Mouse (Mus musculus) CH12.LX (cell line): ENCODE measurements at regions not wholly inside any gene's neighbourhood (a gene's known extent, or its start where the extent isn't known, plus 50 kb on each side); places are given as distances from the start of the nearest gene placed in this dataset.

Experiments used
- DNase-seq: peaks from one replicate; pipeline ENCODE4 v3.0.0-alpha.2; 2013; ENCODE audit errors: extremely low read depth
- H3K27ac ChIP-seq: 2 replicates; pipeline ENCODE4 v1.5.1; 2012; ENCODE audit warnings: low read depth, mild to moderate bottlenecking, control low read depth, moderate library complexity; ENCODE audit not compliant: insufficient read depth
- H3K27me3 ChIP-seq: replicated peaks from 2 replicates; pipeline ENCODE3; 2012; ENCODE audit warnings: inconsistent platforms
- H3K36me3 ChIP-seq, 2 experiments: replicated peaks in 1 of 2; 2 replicates each; pipeline versions ENCODE3 to v1.6.1; 2012; ENCODE audit warnings: inconsistent platforms in 1 of 2, low read length in 1 of 2, mild to moderate bottlenecking in 1 of 2, mixed read lengths in 1 of 2, moderate library complexity in 1 of 2; ENCODE audit not compliant: control insufficient read depth in 1 of 2, insufficient read depth in 1 of 2
- H3K4me1 ChIP-seq, 2 experiments: 2 replicates each; pipeline ENCODE4 v1.6.1; 2012; ENCODE audit warnings: inconsistent platforms in 1 of 2, moderate library complexity in 1 of 2; ENCODE audit not compliant: insufficient read depth in 2 of 2, control insufficient read depth in 1 of 2
- H3K4me2 ChIP-seq: 2 replicates; pipeline ENCODE4 v1.6.1; 2012; ENCODE audit warnings: low read depth, mild to moderate bottlenecking, control low read depth; ENCODE audit not compliant: poor library complexity, insufficient read depth, severe bottlenecking
- H3K4me3 ChIP-seq, 3 experiments: fragments of 150-350 bp in 1 of 3; sonication (generic) in 1 of 3; replicated peaks in 1 of 3; 2 replicates each; pipeline versions ENCODE3 to v1.5.1; 2011 to 2012; ENCODE audit warnings: low read depth in 2 of 3, low read length in 2 of 3, mild to moderate bottlenecking in 2 of 3, moderate library complexity in 2 of 3, control low read depth in 1 of 3, improper control_type of control experiment in 1 of 3, inconsistent platforms in 1 of 3, mixed read lengths in 1 of 3; ENCODE audit not compliant: poor library complexity in 1 of 3
- H3K79me2 ChIP-seq: replicated peaks from 2 replicates; pipeline ENCODE4 v1.6.1; 2012; ENCODE audit warnings: mild to moderate bottlenecking, moderate library complexity; ENCODE audit not compliant: control insufficient read depth, poor library complexity, insufficient read depth, severe bottlenecking; ENCODE audit errors: extremely low read depth
- H3K9ac ChIP-seq: 2 replicates; pipeline ENCODE4 v1.6.1; 2012; ENCODE audit warnings: low read depth, mild to moderate bottlenecking, control low read depth, moderate library complexity; ENCODE audit not compliant: insufficient read depth
- H3K9me3 ChIP-seq: replicated peaks from 2 replicates; pipeline ENCODE3; 2012; ENCODE audit warnings: low read length, inconsistent platforms, mixed read lengths
- CHD1 ChIP-seq: IDR thresholded peaks from 2 replicates; pipeline ENCODE4 v1.6.1; 2012; ENCODE audit warnings: low read depth, low read length, improper control_type of control experiment, inconsistent platforms
- E2F4 ChIP-seq: IDR thresholded peaks from 2 replicates; pipeline ENCODE4 v1.6.1; 2011; ENCODE audit warnings: low read depth, low read length, improper control_type of control experiment; ENCODE audit not compliant: insufficient replicate concordance
- ETS1 ChIP-seq: conservative IDR thresholded peaks from 2 replicates; pipeline ENCODE4 v1.6.1; 2012; ENCODE audit warnings: low read depth, mild to moderate bottlenecking, inconsistent platforms, low read length, improper control_type of control experiment, moderate library complexity
- JUN ChIP-seq: IDR thresholded peaks from 2 replicates; pipeline ENCODE4 v1.6.1; 2011; ENCODE audit warnings: low read depth, mild to moderate bottlenecking, low read length, improper control_type of control experiment, moderate library complexity; ENCODE audit not compliant: insufficient read depth
- MAZ ChIP-seq: IDR thresholded peaks from 2 replicates; pipeline ENCODE4 v1.6.1; 2012; ENCODE audit warnings: low read depth, mild to moderate bottlenecking, inconsistent platforms, low read length, improper control_type of control experiment, moderate library complexity
- MEF2A ChIP-seq: IDR thresholded peaks from 2 replicates; pipeline ENCODE4 v1.6.1; 2014; ENCODE audit warnings: low read depth, mild to moderate bottlenecking, inconsistent platforms, low read length, improper control_type of control experiment, borderline replicate concordance
- MXI1 ChIP-seq: IDR thresholded peaks from 2 replicates; pipeline ENCODE4 v1.6.1; 2011; ENCODE audit warnings: mild to moderate bottlenecking, low read depth, low read length, improper control_type of control experiment
- NELFE ChIP-seq: IDR thresholded peaks from 2 replicates; pipeline ENCODE4 v1.6.1; 2011; ENCODE audit warnings: low read depth, low read length, improper control_type of control experiment
- NRF1 ChIP-seq: IDR thresholded peaks from 2 replicates; pipeline ENCODE4 v1.6.1; 2014; ENCODE audit warnings: low read depth, mild to moderate bottlenecking, inconsistent platforms, low read length, improper control_type of control experiment, moderate library complexity
- PAX5 ChIP-seq: IDR thresholded peaks from 2 replicates; pipeline ENCODE4 v1.6.1; 2012; ENCODE audit warnings: low read length, inconsistent platforms, mixed read lengths
- POLR2AphosphoS2 ChIP-seq: IDR thresholded peaks from 2 replicates; pipeline ENCODE4 v1.6.1; 2011; ENCODE audit warnings: low read depth, low read length, improper control_type of control experiment
- RCOR1 ChIP-seq: conservative IDR thresholded peaks from 2 replicates; pipeline ENCODE4 v1.6.1; 2012; ENCODE audit warnings: low read depth, mild to moderate bottlenecking, inconsistent platforms, low read length, improper control_type of control experiment
- SIN3A ChIP-seq: IDR thresholded peaks from 2 replicates; pipeline ENCODE4 v1.6.1; 2012; ENCODE audit warnings: low read length, improper control_type of control experiment, inconsistent platforms
- SMC3 ChIP-seq: IDR thresholded peaks from 2 replicates; pipeline ENCODE4 v1.6.1; 2011; ENCODE audit warnings: low read depth, low read length, improper control_type of control experiment
- UBTF ChIP-seq: IDR thresholded peaks from 2 replicates; pipeline ENCODE4 v1.6.1; 2012; ENCODE audit warnings: low read depth, mild to moderate bottlenecking, inconsistent platforms, low read length, improper control_type of control experiment, moderate library complexity
- USF2 ChIP-seq: conservative IDR thresholded peaks from 2 replicates; pipeline ENCODE4 v1.6.1; 2011; ENCODE audit warnings: low read depth, low read length, improper control_type of control experiment
- ZKSCAN1 ChIP-seq: IDR thresholded peaks from 2 replicates; pipeline ENCODE4 v1.6.1; 2012; ENCODE audit warnings: low read depth, inconsistent platforms, low read length, improper control_type of control experiment, borderline replicate concordance
- ZMIZ1 ChIP-seq: IDR thresholded peaks from 2 replicates; pipeline ENCODE4 v1.6.1; 2012; ENCODE audit warnings: low read depth, mild to moderate bottlenecking, inconsistent platforms, low read length, improper control_type of control experiment
- ZNF384 ChIP-seq: IDR thresholded peaks from 2 replicates; pipeline ENCODE4 v1.6.1; 2012; ENCODE audit warnings: low read depth, low read length, improper control_type of control experiment, inconsistent platforms
- dilution Hi-C: fragments of 300-500 bp; cut with MboI; formaldehyde crosslinking; loops from 2 replicates; pipeline ENCODE4 v1.14.3; 2020; ENCODE audit warnings: low sequenced_read_pairs; ENCODE audit not compliant: extremely low pct_unique_long_range_greater_than_20kb, extremely low pct_ligation_motif_present
- in situ Hi-C: fragments of 300-500 bp; cut with MboI; formaldehyde crosslinking; loops from 3 replicates; pipeline ENCODE4 v1.14.3; 2019; ENCODE audit warnings: low sequenced_read_pairs, low pct_ligation_motif_present, low pct_unique_long_range_greater_than_20kb, mixed read lengths

- H3K4me3 ChIP-seq = no peak overlapping the region
- TF ChIP-seq MAZ (no peak), UBTF (no peak), NELFE (no peak), NRF1 (no peak), CHD1 (no peak), POLR2AphosphoS2 (no peak), JUN (no peak), USF2 (no peak), PAX5 (no peak), MXI1 (no peak), SMC3 (no peak), E2F4 (no peak), ZNF384 (no peak), ZMIZ1 (no peak), ETS1 (no peak), ZKSCAN1 (no peak)
- no peaks in the 10 kb centered on the region for H3K27me3 ChIP-seq
- no peak overlapping the region for H3K27ac ChIP-seq
- no peaks in the 10 kb centered on the region for H3K79me2 ChIP-seq
- no peaks in the 10 kb centered on the region for H3K4me1 ChIP-seq
- no peak overlapping the region for H3K9ac ChIP-seq
- no peak for DNase-seq
- dilution Hi-C loops = no loop called here
- H3K36me3 ChIP-seq = no peaks in the 10 kb centered on the region
- H3K4me2 ChIP-seq = no peak overlapping the region
- no peaks in the 10 kb centered on the region for H3K9me3 ChIP-seq
- in situ Hi-C loops = no loop called here
Observed at GRCm38 (mm10) chrX:18921366-18922092, 460.3 kb upstream of the 4930578C19Rik start.

- TF ChIP-seq USF2 (no peak), ZKSCAN1 (no peak), MEF2A (no peak), RCOR1 (no peak), MAZ (no peak), UBTF (no peak), SIN3A (no peak)
- Histone ChIP-seq H3K4me2 (no peak overlapping the region), H3K9me3 (no peaks in the 10 kb centered on the region), H3K4me3 (no peak overlapping the region), H3K36me3 (no peaks in the 10 kb centered on the region), H3K4me1 (peaks cover 0 to 4% of the 10 kb centered on the region in 2 experiments; a peak in 2 of 4 replicates), H3K27ac (no peak overlapping the region), H3K79me2 (no peaks in the 10 kb centered on the region), H3K9ac (no peak overlapping the region), H3K27me3 (no peaks in the 10 kb centered on the region)
- dilution Hi-C loops = no loop called here
- no peak for DNase-seq
- in situ Hi-C loops = no loop called here
Observed at GRCm38 (mm10) chrX:18882784-18883171, 421.6 kb upstream of the 4930578C19Rik start.
